Mouse (Mus musculus) spleen, postnatal 4 days (tissue): ENCODE data around the gene Adamtsl2.

ENCODE experiments used
- DNase-seq, 2 experiments: peaks; one replicate each; pipeline ENCODE4 v3.0.0; 2022; ENCODE audit warnings: low spot score in 2 of 2

Gene Adamtsl2

GRCm38 (mm10) chr2:27075485-27075884 lies 3.7 kb upstream of the Adamtsl2 start:
- peak; percentile 35 to 72 for DNase-seq

GRCm38 (mm10) chr2:27077655-27078244 lies 1.4 kb upstream of the Adamtsl2 start:
- no peak for DNase-seq

GRCm38 (mm10) chr2:27078312-27078711 lies 867 bp upstream of the Adamtsl2 start:
- no peak for DNase-seq

- no peak for DNase-seq
Measured at GRCm38 (mm10) chr2:27079649-27080048, 470 bp downstream of the Adamtsl2 start.

- no peak for DNase-seq
Measured at GRCm38 (mm10) chr2:27083761-27084475, 4.7 kb downstream of the Adamtsl2 start.

- DNase-seq, result no peak
Measured at GRCm38 (mm10) chr2:27084963-27085362, 5.8 kb downstream of the Adamtsl2 start.

- DNase-seq, result no peak
Measured at GRCm38 (mm10) chr2:27085801-27086200, 6.6 kb downstream of the Adamtsl2 start.

GRCm38 (mm10) chr2:27086483-27087010 lies 7.4 kb downstream of the Adamtsl2 start:
- no peak for DNase-seq

GRCm38 (mm10) chr2:27087581-27087980 lies 8.4 kb downstream of the Adamtsl2 start:
- no peak for DNase-seq

- no peak for DNase-seq
Measured at GRCm38 (mm10) chr2:27088071-27088644, 9.0 kb downstream of the Adamtsl2 start.

- no peak for DNase-seq
Measured at GRCm38 (mm10) chr2:27088700-27089099, 9.5 kb downstream of the Adamtsl2 start.

- DNase-seq, result no peak
Measured at GRCm38 (mm10) chr2:27089238-27089637, 10.1 kb downstream of the Adamtsl2 start.

- DNase-seq, result no peak
Measured at GRCm38 (mm10) chr2:27095178-27095577, 16.0 kb downstream of the Adamtsl2 start.

GRCm38 (mm10) chr2:27096341-27096981 lies 17.3 kb downstream of the Adamtsl2 start:
- no peak for DNase-seq

- DNase-seq, result no peak
Measured at GRCm38 (mm10) chr2:27097241-27097656, 18.1 kb downstream of the Adamtsl2 start.

- DNase-seq, result no peak
Measured at GRCm38 (mm10) chr2:27097776-27098175, 18.6 kb downstream of the Adamtsl2 start.

GRCm38 (mm10) chr2:27103554-27103953 lies 24.4 kb downstream of the Adamtsl2 start:
- no peak for DNase-seq

GRCm38 (mm10) chr2:27106816-27107215 lies 27.6 kb downstream of the Adamtsl2 start:
- no peak for DNase-seq

GRCm38 (mm10) chr2:27108144-27108543 lies 29.0 kb downstream of the Adamtsl2 start:
- DNase-seq, result no peak

GRCm38 (mm10) chr2:27109052-27109451 lies 29.9 kb downstream of the Adamtsl2 start:
- no peak for DNase-seq

- no peak for DNase-seq
Measured at GRCm38 (mm10) chr2:27112585-27112984, 33.4 kb downstream of the Adamtsl2 start.

GRCm38 (mm10) chr2:27114169-27114568 lies 35.0 kb downstream of the Adamtsl2 start:
- DNase-seq, result no peak
